11 mouse cellular contexts compared by ENCODE assay signal in the genomic region with DNA sequence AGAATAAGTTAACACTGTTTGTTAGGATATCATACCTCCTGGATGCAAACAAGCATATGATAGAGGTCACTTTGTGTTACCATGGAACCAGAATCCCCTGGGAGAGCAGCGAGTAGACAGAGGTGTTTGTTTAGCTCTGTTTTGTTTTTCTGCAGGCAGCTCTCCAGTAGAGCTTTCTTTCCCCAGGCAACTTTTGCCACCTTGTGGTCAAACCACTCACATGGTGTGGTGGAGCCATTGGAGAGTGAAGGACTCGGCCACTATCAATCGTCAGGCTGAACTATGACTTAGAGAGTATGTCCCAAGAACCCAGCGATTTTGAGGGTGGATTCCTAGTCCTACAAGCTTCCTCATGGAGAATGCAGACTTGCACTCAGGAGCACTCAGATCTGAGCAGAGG.
DNase-seq lines count a peak whose midpoint lies in the region; ATAC-seq lines count a peak whose summit lies in the region.
"Had no signal": no experiment of that assay in that cellular context is flagged by ENCODE, and none has a peak within 500 bp of the region (broad histone marks: within the 10 kb centered on the region; RNA-seq: fewer than 3 reads in every experiment).

No protein-coding gene starts in this region.

- peak; percentile 55; the same call in 1 of the 2 replicates for ATAC-seq in midbrain, embryonic 13.5 days

- no peaks in the 10 kb centered on the region for H3K27me3 ChIP-seq in embryonic facial prominence, embryonic 10.5 days (replicated peaks; ENCODE audit: low read depth, poor library complexity, severe bottlenecking)
- H3K27me3 ChIP-seq in midbrain, embryonic 13.5 days, result no peaks in the 10 kb centered on the region
- H3K27me3 ChIP-seq: embryonic facial prominence, embryonic 12.5 days had no signal

- H3K4me1 ChIP-seq in embryonic facial prominence, embryonic 10.5 days, result peaks cover 11% of the 10 kb centered on the region; the same call in 1 of the 2 replicates
- 0 out of 2 replicates have a peak, but pooled peaks cover 6% of the 10 kb centered on the region for H3K4me1 ChIP-seq in midbrain, embryonic 13.5 days (replicated peaks)

- H3K9ac ChIP-seq in midbrain, embryonic 13.5 days (replicated peaks), result no peak overlapping the region
- H3K9ac ChIP-seq: embryonic facial prominence, embryonic 12.5 days had no signal

- H3K4me2 ChIP-seq in midbrain, embryonic 13.5 days (replicated peaks), result no peak overlapping the region
- H3K4me2 ChIP-seq: embryonic facial prominence, embryonic 12.5 days had no signal

- H3K27ac ChIP-seq in embryonic facial prominence, embryonic 10.5 days (replicated peaks), result no peak overlapping the region
- no peak overlapping the region for H3K27ac ChIP-seq in midbrain, embryonic 13.5 days
- H3K27ac ChIP-seq: embryonic facial prominence, embryonic 12.5 days had no signal

- H3K36me3 ChIP-seq in embryonic facial prominence, embryonic 10.5 days (replicated peaks), result no peaks in the 10 kb centered on the region
- H3K36me3 ChIP-seq in midbrain, embryonic 13.5 days, result no peaks in the 10 kb centered on the region
- H3K36me3 ChIP-seq: embryonic facial prominence, embryonic 12.5 days had no signal

- intact Hi-C loops in gastrocnemius, postnatal 36 days (cut with DNase I), result no loop called here

- DNase-seq in cerebellum, postnatal 10 days, result peak; percentile 19 to 25
- no peak for DNase-seq in cerebellum, postnatal 36 days
- DNase-seq in kidney, postnatal 4 days, result peak; percentile 4 to 9
- no peak for DNase-seq in kidney, adult 18-20 months
- DNase-seq in embryonic facial prominence, embryonic 10.5 days (ENCODE audit: low spot score), result peak; percentile 20
- no peak for DNase-seq in yolk sac, embryonic 10.5 days (ENCODE audit: low spot score)
- DNase-seq in gastrocnemius, postnatal 36 days, result no peak
- DNase-seq: adrenal gland, adult 8-10 months; heart, adult 18-20 months had no signal

- 36% methylated on average over 4 of the region's 4 CpGs for WGBS in embryonic facial prominence, embryonic 10.5 days
- 46% methylated on average over 4 of the region's 4 CpGs for WGBS in midbrain, embryonic 13.5 days

- no peaks in the 10 kb centered on the region for H3K9me3 ChIP-seq in embryonic facial prominence, embryonic 10.5 days
- no peaks in the 10 kb centered on the region for H3K9me3 ChIP-seq in midbrain, embryonic 13.5 days
- H3K9me3 ChIP-seq: embryonic facial prominence, embryonic 12.5 days had no signal

- H3K4me3 ChIP-seq in embryonic facial prominence, embryonic 10.5 days, result no peak overlapping the region
- H3K4me3 ChIP-seq in midbrain, embryonic 13.5 days (replicated peaks), result no peak overlapping the region
- H3K4me3 ChIP-seq: embryonic facial prominence, embryonic 12.5 days had no signal

Comparison
In these comparisons a context has a peak if more than half of its experiments do, and no peak if none do; other contexts are left out.
1. DNase-seq: peak in cerebellum, postnatal 10 days (2 of 2), kidney, postnatal 4 days (2 of 2) and embryonic facial prominence, embryonic 10.5 days (single experiment); none in cerebellum, postnatal 36 days (0 of 2), kidney, adult 18-20 months (single experiment), yolk sac, embryonic 10.5 days (single experiment) and gastrocnemius, postnatal 36 days (0 of 2).